Mouse (Mus musculus) heart, postnatal 0 days (tissue): Measurements from ENCODE around the gene Flvcr2. TPM values are rescaled to one million over a fixed set of nuclear protein-coding genes. Genes with fewer than 3 reads are reported as not detected.

Experiments used
- ATAC-seq: fragments of 200-750 bp; cut with Nextera tagmentation; 2 replicates; pipeline ENCODE4 v1.8.0; 2017; ENCODE audit warnings: low read depth, moderate number of reproducible peaks, moderate library complexity; ENCODE audit not compliant: insufficient read depth
- DNase-seq: peaks from one replicate; pipeline ENCODE4 v3.0.0-alpha.2; 2016; ENCODE audit warnings: low spot score
- H3K27ac ChIP-seq: fragments of 300-500 bp; sonication (generic); 2 replicates; pipeline ENCODE4 v1.5.1; 2014; ENCODE audit warnings: low read depth, mild to moderate bottlenecking
- H3K27me3 ChIP-seq: fragments of 300-500 bp; sonication (generic); 2 replicates; pipeline ENCODE4 v1.6.1; 2014; ENCODE audit warnings: low read length, mixed read lengths; ENCODE audit not compliant: control insufficient read depth, insufficient read depth
- H3K36me3 ChIP-seq: fragments of 300-500 bp; sonication (generic); replicated peaks from 2 replicates; pipeline ENCODE4 v1.6.1; 2014; ENCODE audit warnings: low read length, mixed read lengths; ENCODE audit not compliant: control insufficient read depth, insufficient read depth
- H3K4me1 ChIP-seq: fragments of 300-500 bp; sonication (generic); 2 replicates; pipeline ENCODE4 v1.6.1; 2014; ENCODE audit warnings: antibody characterized with exemption; ENCODE audit not compliant: control insufficient read depth, insufficient read depth
- H3K4me2 ChIP-seq: fragments of 300-500 bp; sonication (generic); 2 replicates; pipeline ENCODE4 v1.6.1; 2014; ENCODE audit warnings: low read depth, mild to moderate bottlenecking, low read length, moderate library complexity
- H3K4me3 ChIP-seq: fragments of 300-500 bp; sonication (generic); 2 replicates; pipeline ENCODE4 v1.5.1; 2014; ENCODE audit warnings: low read depth, low read length
- H3K9ac ChIP-seq: fragments of 300-500 bp; sonication (generic); replicated peaks from 2 replicates; pipeline ENCODE4 v1.6.1; 2014; ENCODE audit warnings: low read depth, low read length, mixed read lengths
- H3K9me3 ChIP-seq: fragments of 300-500 bp; sonication (generic); replicated peaks from 2 replicates; pipeline ENCODE4 v1.6.1; 2016; ENCODE audit warnings: low read length; ENCODE audit not compliant: control insufficient read depth
- CTCF ChIP-seq: IDR thresholded peaks from 2 replicates; pipeline ENCODE4 v1.5.1; 2016; ENCODE audit warnings: antibody characterized with exemption, control low read depth, low read depth
- EP300 ChIP-seq: IDR thresholded peaks from 2 replicates; pipeline ENCODE4 v1.6.1; 2016; ENCODE audit warnings: antibody characterized with exemption, low read depth
- WGBS: fragments of 180-500 bp; shearing (Covaris S2); extraction: QIAGEN DNeasy Blood & Tissue Kit; methylation state at CpG from one replicate; pipeline ENCODE4 v1.1.7; 2014; 5-methylcytosine and 5-hydroxymethylcytosine counted together
- polyA plus RNA-seq: library from polyadenylated mRNA; unstranded; fragments of >200 nt; fragmentation: Nextera tagmentation; extraction: Ambion mirVana; gene quantifications from 2 replicates; pipeline ENCODE4 v1.2.1, GENCODE M21; 2015
- total RNA-seq: library from RNA; depleted of rRNA; stranded (reverse); fragments of >200 nt; gene quantifications from 2 replicates; pipeline ENCODE4 v1.2.3, GENCODE M21; 2014; ENCODE audit warnings: low replicate concordance

Flvcr2 gene
- total and polyA plus RNA-seq, 2 experiments from 2014 or later, result 7.3 to 28.2 TPM

- Histone ChIP-seq H3K27me3 (no peaks in the 10 kb centered on the region), H3K4me1 (0 out of 2 replicates have a peak, but pooled peaks cover 2% of the 10 kb centered on the region), H3K4me2 (no peak overlapping the region), H3K9ac (no peak overlapping the region), H3K36me3 (no peaks in the 10 kb centered on the region), H3K9me3 (no peaks in the 10 kb centered on the region), H3K4me3 (no peak overlapping the region), H3K27ac (no peak overlapping the region)
- DNase-seq (no peak), ATAC-seq (no peak)
- 60% methylated on average over 3 of the region's 3 CpGs for WGBS
- TF ChIP-seq EP300, result no peak
- TF ChIP-seq CTCF, result no peak
Observed at GRCm38 (mm10) chr12:85736960-85737359, 9.4 kb upstream of the Flvcr2 start.

- H3K4me1 ChIP-seq, result peaks cover 20% of the 10 kb centered on the region; the same call in 1 of the 2 replicates
- TF ChIP-seq CTCF, result no peak
- peak overlapping the region; percentile 54 for H3K9ac ChIP-seq
- ATAC-seq (peak; percentile 14), DNase-seq (no peak)
- no peaks in the 10 kb centered on the region for H3K36me3 ChIP-seq
- 19% methylated on average over 21 of the region's 21 CpGs for whole genome bisulfite sequencing
- H3K4me3 ChIP-seq, result peak overlapping the region; percentile 55
- H3K27me3 ChIP-seq, result peaks cover 5% of the 10 kb centered on the region; the same call in 1 of the 2 replicates
- H3K4me2 ChIP-seq, result peak overlapping the region; percentile 91
- no peaks in the 10 kb centered on the region for H3K9me3 ChIP-seq
- H3K27ac ChIP-seq, result peak overlapping the region; percentile 78
Observed at GRCm38 (mm10) chr12:85746696-85747219, 419 bp downstream of the Flvcr2 start.

- 75% methylated on average over 10 of the region's 10 CpGs for WGBS
- Histone ChIP-seq H3K9me3 (no peaks in the 10 kb centered on the region), H3K4me1 (peaks cover 20% of the 10 kb centered on the region; the same call in 1 of the 2 replicates), H3K27me3 (peaks cover 5% of the 10 kb centered on the region; the same call in 1 of the 2 replicates), H3K4me3 (peak overlapping the region; percentile 55), H3K27ac (no peak overlapping the region), H3K4me2 (peak overlapping the region; percentile 91), H3K36me3 (no peaks in the 10 kb centered on the region), H3K9ac (no peak overlapping the region)
- no peak for ATAC-seq
- no peak for TF ChIP-seq EP300
- TF ChIP-seq CTCF, result no peak
- no peak for DNase-seq
Observed at GRCm38 (mm10) chr12:85747343-85747742, 1.0 kb downstream of the Flvcr2 start.

- DNase-seq (no peak), ATAC-seq (no peak)
- Histone ChIP-seq H3K4me1 (peaks cover 20% of the 10 kb centered on the region; the same call in 1 of the 2 replicates), H3K27me3 (peaks cover 5% of the 10 kb centered on the region; the same call in 1 of the 2 replicates), H3K9me3 (no peaks in the 10 kb centered on the region), H3K36me3 (no peaks in the 10 kb centered on the region), H3K4me2 (no peak overlapping the region), H3K27ac (no peak overlapping the region), H3K9ac (no peak overlapping the region), H3K4me3 (no peak overlapping the region)
- no peak for TF ChIP-seq EP300
- TF ChIP-seq CTCF, result no peak
- WGBS, result 86% methylated on average over 9 of the region's 9 CpGs
Observed at GRCm38 (mm10) chr12:85749861-85750260, 3.5 kb downstream of the Flvcr2 start.

GRCm38 (mm10) chr12:85752116-85752515 lies 5.8 kb downstream of the Flvcr2 start:
- Histone ChIP-seq H3K4me1 (peaks cover 12% of the 10 kb centered on the region; the same call in 1 of the 2 replicates), H3K27ac (no peak overlapping the region), H3K9me3 (no peaks in the 10 kb centered on the region), H3K9ac (no peak overlapping the region), H3K27me3 (peaks cover 4% of the 10 kb centered on the region; the same call in 1 of the 2 replicates), H3K36me3 (no peaks in the 10 kb centered on the region), H3K4me2 (no peak overlapping the region), H3K4me3 (no peak overlapping the region)
- ATAC-seq (no peak), DNase-seq (no peak)
- 87% methylated on average over 6 of the region's 6 CpGs for WGBS
- TF ChIP-seq EP300, result no peak
- TF ChIP-seq CTCF, result no peak

- DNase-seq (no peak), ATAC-seq (no peak)
- TF ChIP-seq CTCF (no peak), EP300 (no peak)
- Histone ChIP-seq H3K36me3 (no peaks in the 10 kb centered on the region), H3K9me3 (no peaks in the 10 kb centered on the region), H3K4me2 (no peak overlapping the region), H3K4me3 (no peak overlapping the region), H3K9ac (no peak overlapping the region), H3K4me1 (0 out of 2 replicates have a peak, but pooled peaks cover 1% of the 10 kb centered on the region), H3K27ac (no peak overlapping the region), H3K27me3 (no peaks in the 10 kb centered on the region)
- 66% methylated on average over 2 of the region's 2 CpGs for WGBS
Observed at GRCm38 (mm10) chr12:85753223-85753622, 6.9 kb downstream of the Flvcr2 start.
